Mouse (Mus musculus): Measurements from ENCODE around the gene Cldn24.

DNA sequence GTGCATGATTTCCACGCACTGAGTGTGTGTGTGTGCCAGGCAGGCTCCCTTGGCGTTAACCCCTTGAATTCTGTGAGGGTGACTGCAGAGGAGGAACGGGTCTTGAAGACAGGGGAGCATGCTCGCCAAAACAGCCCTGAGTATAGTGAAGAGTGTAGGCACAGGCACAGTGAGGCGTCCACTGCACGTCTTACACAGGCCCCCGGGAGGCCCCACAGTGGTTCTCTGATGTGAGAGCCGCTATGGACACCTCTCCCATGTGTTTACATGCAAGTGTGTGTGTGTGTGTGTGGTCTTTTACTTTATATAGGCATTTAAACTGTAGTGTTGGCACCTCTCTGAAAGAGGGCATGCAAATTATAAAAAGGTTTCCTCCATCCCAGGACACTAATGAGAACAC is 44.6 kb downstream of the Cldn24 start:
- TF ChIP-seq CTCF (conservative IDR thresholded peaks at IDR 0.05; ENCODE audit: low read length) = no peak
- no peak for TF ChIP-seq POU5F1 (IDR thresholded peaks at IDR 0.05; ENCODE audit: borderline replicate concordance, low read length)

Measured in E14TG2a.4 (cell line).